Mouse (Mus musculus): ENCODE results near the gene Zscan5b. TPM values are rescaled to one million over a fixed set of nuclear protein-coding genes. Genes with fewer than 3 reads are reported as not detected.
"Not testable (repeated sequence)": the region's sequence is repeated elsewhere in the genome, so short reads cannot be mapped to it uniquely, and the experiment has no call there.

Zscan5b gene
- polyA plus RNA-seq, 1 experiment from 2014 or later, result not detected

DNA sequence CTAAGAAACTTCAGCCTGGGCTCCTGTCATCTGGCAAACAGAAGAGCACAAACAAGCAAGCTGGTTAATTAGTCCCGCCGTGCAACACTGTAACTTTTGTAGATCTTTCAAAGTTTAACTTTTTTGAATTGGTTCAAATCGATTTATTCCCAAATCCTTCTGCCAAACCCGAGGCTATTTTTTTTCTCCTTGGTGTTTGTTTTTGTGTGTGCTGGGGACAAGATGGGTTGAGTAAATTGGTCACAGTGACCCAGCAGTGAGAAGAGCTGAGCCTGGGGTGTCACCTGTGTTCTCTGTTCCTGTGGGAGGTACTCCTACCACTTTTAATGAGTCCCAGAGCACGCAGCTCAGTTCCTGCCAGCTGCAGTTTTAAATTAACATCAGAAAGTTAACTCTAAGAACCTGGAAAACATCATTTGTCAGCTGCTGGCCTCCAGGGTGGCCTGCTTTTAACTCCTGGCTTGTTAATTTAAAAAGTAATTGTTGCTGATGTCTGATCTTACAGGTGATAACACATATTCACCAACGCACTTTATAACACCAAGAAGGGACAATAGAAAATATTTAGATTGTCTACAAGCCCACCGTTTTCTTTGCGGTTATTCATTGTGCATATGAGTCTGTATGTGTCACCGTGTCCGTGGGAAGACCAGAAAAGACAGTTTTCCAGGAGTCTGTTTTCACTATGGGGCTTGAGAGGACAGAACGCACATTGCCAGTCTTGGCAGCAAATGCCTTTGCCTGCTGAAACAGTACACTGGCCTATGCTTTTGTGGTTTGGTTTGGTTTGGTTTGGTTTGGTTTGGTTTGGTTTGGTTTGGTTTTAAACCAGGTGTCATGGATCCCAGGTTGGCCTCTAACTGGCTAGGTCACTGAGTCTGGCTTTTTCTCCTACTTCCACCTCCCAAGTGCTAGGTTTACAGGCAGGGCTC is 22.5 kb downstream of the Zscan5b start:
- Histone ChIP-seq H3K36me3 (ENCODE audit: control insufficient read depth, insufficient read depth, low read length) (no peaks in the 10 kb centered on the region), H3K4me1 (ENCODE audit: control insufficient read depth in 2 of 2, insufficient read depth in 2 of 2, low read length in 2 of 2) (no peaks in the 10 kb centered on the region), H3K9ac (ENCODE audit: low read length) (no peak overlapping the region), H3K4me3 (ENCODE audit: control insufficient read depth in 1 of 2, insufficient read depth in 1 of 2, low read depth in 1 of 2, low read length in 2 of 2) (no peak overlapping the region), H3K9me3 (ENCODE audit: control insufficient read depth, low read length) (no peaks in the 10 kb centered on the region), H3K4me2 (ENCODE audit: low read length) (no peak overlapping the region), H3K27ac (replicated peaks in 1 of 2; ENCODE audit: control insufficient read depth in 1 of 2, insufficient read depth in 1 of 2, low read depth in 2 of 2, low read length in 2 of 2) (no peak overlapping the region), H3K27me3 (ENCODE audit: control insufficient read depth, insufficient read depth, low read length) (no peaks in the 10 kb centered on the region)
- ATAC-seq (ENCODE audit: insufficient number of reproducible peaks, insufficient read depth, low FRiP score, low read depth), result no peak
- 34% methylated on average over 11 of the region's 11 CpGs for WGBS

DNA sequence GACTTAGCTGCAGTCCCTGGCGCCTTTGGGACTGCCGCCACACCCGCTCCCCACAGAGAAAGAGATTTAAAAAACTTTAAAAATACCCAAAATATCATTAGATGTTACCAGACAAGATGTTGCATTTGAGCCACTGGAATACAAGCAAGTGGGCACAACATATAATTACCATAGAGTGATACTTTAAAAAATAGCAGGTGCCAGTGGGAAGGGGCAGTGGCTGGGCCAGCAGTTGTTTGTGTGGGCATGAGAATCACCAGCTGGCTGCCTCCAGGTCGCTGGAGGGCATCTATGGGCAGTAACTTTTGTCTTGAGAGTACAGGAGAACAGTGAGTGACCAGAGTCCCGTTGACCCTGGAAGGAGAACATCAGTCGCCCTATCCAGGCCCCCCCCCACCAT is 30.3 kb downstream of the Zscan5b start, which contains the start of gene Epp13:
Gene Epp13 (plus strand): TSS at position 301 of the 400 bp plus-strand sequence.
- Histone ChIP-seq H3K4me3 (ENCODE audit: control insufficient read depth in 1 of 2, insufficient read depth in 1 of 2, low read depth in 1 of 2, low read length in 2 of 2) (no peak within 1 kb of the TSS), H3K9me3 (ENCODE audit: control insufficient read depth, low read length) (no peaks in the 10 kb centered on the region; the same call in 1 of the 2 replicates), H3K4me2 (ENCODE audit: low read length) (no peak within 1 kb of the TSS), H3K36me3 (ENCODE audit: control insufficient read depth, insufficient read depth, low read length) (no peaks in the 10 kb centered on the region), H3K27me3 (ENCODE audit: control insufficient read depth, insufficient read depth, low read length) (no peaks in the 10 kb centered on the region), H3K27ac (replicated peaks in 1 of 2; ENCODE audit: control insufficient read depth in 1 of 2, insufficient read depth in 1 of 2, low read depth in 2 of 2, low read length in 2 of 2) (no peak within 1 kb of the TSS), H3K9ac (ENCODE audit: low read length) (no peak within 1 kb of the TSS), H3K4me1 (ENCODE audit: control insufficient read depth in 2 of 2, insufficient read depth in 2 of 2, low read length in 2 of 2) (no peaks in the 10 kb centered on the region)
- 65% methylated on average over 6 of the region's 6 CpGs for WGBS
- no peak for ATAC-seq (ENCODE audit: insufficient number of reproducible peaks, insufficient read depth, low FRiP score, low read depth)

DNA sequence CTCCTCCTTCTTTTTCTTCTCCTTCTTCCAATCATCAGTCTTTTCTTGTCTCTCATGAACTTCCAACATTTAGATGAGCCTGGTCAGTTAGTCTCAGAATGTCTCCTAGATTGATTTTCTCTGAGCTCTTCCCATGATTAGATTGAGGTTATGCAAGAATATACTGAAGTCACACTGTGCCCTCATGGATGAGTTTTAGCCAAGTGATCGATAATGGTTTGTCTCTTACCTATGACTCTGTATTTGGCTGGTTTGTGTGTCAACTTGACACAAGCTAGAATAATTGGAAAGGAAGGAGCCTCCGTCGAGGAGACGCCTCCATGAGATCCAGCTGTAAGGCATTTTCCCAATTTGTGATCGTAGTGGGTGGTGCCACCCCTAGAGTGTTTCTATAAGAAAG is 32.4 kb downstream of the Zscan5b start:
- Histone ChIP-seq H3K4me3 (ENCODE audit: control insufficient read depth in 1 of 2, insufficient read depth in 1 of 2, low read depth in 1 of 2, low read length in 2 of 2) (no peak overlapping the region), H3K9ac (ENCODE audit: low read length) (no peak overlapping the region), H3K9me3 (ENCODE audit: control insufficient read depth, low read length) (no peaks in the 10 kb centered on the region; the same call in 1 of the 2 replicates), H3K36me3 (ENCODE audit: control insufficient read depth, insufficient read depth, low read length) (no peaks in the 10 kb centered on the region), H3K27me3 (ENCODE audit: control insufficient read depth, insufficient read depth, low read length) (no peaks in the 10 kb centered on the region), H3K4me1 (ENCODE audit: control insufficient read depth in 2 of 2, insufficient read depth in 2 of 2, low read length in 2 of 2) (no peaks in the 10 kb centered on the region), H3K27ac (replicated peaks in 1 of 2; ENCODE audit: control insufficient read depth in 1 of 2, insufficient read depth in 1 of 2, low read depth in 2 of 2, low read length in 2 of 2) (no peak overlapping the region), H3K4me2 (ENCODE audit: low read length) (no peak overlapping the region)
- WGBS, result 86% methylated on average over 5 of the region's 5 CpGs
- ATAC-seq (ENCODE audit: insufficient number of reproducible peaks, insufficient read depth, low FRiP score, low read depth), result no peak

DNA sequence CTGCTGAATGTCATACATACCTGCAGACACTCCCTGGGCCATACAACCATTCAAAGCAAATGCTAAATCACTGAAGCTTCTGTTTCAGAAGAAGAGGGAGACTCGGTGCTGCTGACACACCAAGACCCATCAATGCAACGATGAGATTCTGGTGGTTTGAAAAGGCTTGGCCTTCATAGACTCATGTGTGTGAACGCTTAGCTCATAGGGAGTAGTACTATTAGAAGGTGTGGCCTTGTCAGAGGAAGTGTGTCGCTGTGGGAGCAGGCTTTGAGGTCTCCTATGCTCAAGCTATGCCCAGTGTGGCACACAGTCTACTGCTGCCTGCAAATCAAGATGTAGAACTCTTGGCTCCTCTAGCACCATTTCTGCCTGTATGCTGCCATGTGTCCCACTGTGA is 35.3 kb downstream of the Zscan5b start:
- WGBS, result 81% methylated on average over 4 of the region's 4 CpGs
- Histone ChIP-seq H3K36me3 (ENCODE audit: control insufficient read depth, insufficient read depth, low read length) (no peaks in the 10 kb centered on the region), H3K4me3 (ENCODE audit: control insufficient read depth in 1 of 2, insufficient read depth in 1 of 2, low read depth in 1 of 2, low read length in 2 of 2) (no peak overlapping the region), H3K9me3 (ENCODE audit: control insufficient read depth, low read length) (no peaks in the 10 kb centered on the region; the same call in 1 of the 2 replicates), H3K4me2 (ENCODE audit: low read length) (no peak overlapping the region), H3K27me3 (ENCODE audit: control insufficient read depth, insufficient read depth, low read length) (no peaks in the 10 kb centered on the region), H3K4me1 (ENCODE audit: control insufficient read depth in 2 of 2, insufficient read depth in 2 of 2, low read length in 2 of 2) (no peaks in the 10 kb centered on the region), H3K9ac (ENCODE audit: low read length) (no peak overlapping the region), H3K27ac (replicated peaks in 1 of 2; ENCODE audit: control insufficient read depth in 1 of 2, insufficient read depth in 1 of 2, low read depth in 2 of 2, low read length in 2 of 2) (no peak overlapping the region)
- ATAC-seq (ENCODE audit: insufficient number of reproducible peaks, insufficient read depth, low FRiP score, low read depth), result no peak

DNA sequence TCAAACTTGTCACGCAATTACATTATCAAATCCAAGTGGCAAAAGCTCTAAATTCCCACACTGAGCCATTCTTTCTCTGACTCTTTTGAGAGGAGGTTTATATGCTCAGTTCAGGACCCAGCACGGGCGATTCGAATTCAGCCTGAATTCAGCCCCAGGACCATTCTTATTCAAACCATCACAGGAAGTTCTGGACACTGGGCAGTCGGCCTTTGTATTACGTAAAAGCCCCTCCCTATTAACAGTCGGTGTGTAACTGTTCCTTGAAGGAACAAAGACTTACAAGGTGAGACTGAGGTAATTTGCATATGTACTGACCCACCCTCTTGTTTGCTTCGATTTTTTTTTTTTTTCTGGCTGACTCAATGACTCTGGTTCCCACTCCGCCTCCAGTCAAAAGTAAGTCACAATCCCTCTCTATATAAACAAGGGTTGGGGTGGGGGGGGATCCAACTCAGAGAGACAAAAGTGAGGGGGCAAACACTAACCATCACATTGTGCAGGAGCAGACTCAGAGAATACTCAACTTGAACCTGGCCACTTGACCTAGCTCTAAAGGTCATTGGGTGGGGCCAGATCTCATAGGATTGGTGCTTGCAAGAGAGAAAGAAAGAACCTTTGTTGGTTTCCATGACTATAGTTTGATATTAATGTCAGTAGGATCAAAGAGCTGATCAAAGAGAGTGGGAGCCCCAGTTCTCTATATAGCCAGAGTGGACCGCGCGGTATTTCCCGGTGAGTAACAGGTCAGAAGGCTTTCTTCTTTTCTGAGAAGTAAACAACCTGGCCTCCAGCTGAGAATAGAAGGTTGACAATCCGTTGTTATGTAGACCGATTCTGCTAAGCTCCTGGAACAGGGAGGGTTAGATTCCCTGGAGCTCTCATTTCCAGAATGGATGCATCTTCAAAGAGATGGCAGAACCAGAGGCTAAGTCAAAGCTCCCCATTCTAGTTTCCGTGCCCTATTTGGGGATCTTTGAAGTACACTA is 36.4 kb downstream of the Zscan5b start:
- H3K4me1 ChIP-seq (ENCODE audit: control insufficient read depth in 2 of 2, insufficient read depth in 2 of 2, low read length in 2 of 2), result no peaks in the 10 kb centered on the region
- no peak overlapping the region for H3K4me2 ChIP-seq (ENCODE audit: low read length)
- H3K9me3 ChIP-seq (ENCODE audit: control insufficient read depth, low read length), result no peaks in the 10 kb centered on the region; the same call in 1 of the 2 replicates
- no peaks in the 10 kb centered on the region for H3K36me3 ChIP-seq (ENCODE audit: control insufficient read depth, insufficient read depth, low read length)
- no peak overlapping the region for H3K9ac ChIP-seq (ENCODE audit: low read length)
- WGBS, result 40% methylated on average over 16 of the region's 16 CpGs
- ATAC-seq (ENCODE audit: insufficient number of reproducible peaks, insufficient read depth, low FRiP score, low read depth), result no peak
- H3K4me3 ChIP-seq (ENCODE audit: control insufficient read depth in 1 of 2, insufficient read depth in 1 of 2, low read depth in 1 of 2, low read length in 2 of 2), result no peak overlapping the region
- no peaks in the 10 kb centered on the region for H3K27me3 ChIP-seq (ENCODE audit: control insufficient read depth, insufficient read depth, low read length)
- H3K27ac ChIP-seq (replicated peaks in 1 of 2; ENCODE audit: control insufficient read depth in 1 of 2, insufficient read depth in 1 of 2, low read depth in 2 of 2, low read length in 2 of 2), result no peak overlapping the region

DNA sequence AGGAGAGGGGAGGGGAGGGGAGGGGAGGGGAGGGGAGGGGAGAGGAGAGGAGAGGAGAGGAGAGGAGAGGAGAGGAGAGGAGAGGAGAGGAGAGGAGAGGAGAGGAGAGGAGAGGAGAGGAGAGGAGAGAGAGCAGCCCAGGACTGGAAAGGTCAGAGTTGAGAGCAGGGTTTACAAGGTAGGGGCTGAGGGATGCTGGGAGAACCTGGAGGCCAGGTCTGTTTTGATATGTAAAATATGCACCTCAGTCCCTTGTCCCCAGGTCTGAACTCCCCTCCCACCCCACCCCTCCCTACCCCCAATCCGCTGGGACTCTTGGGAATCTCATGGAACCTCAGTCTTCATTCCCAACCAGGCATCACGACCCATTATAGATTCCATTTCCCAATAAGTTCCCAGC is 37.9 kb downstream of the Zscan5b start:
- H3K27me3 ChIP-seq (ENCODE audit: control insufficient read depth, insufficient read depth, low read length); H3K4me3 ChIP-seq (ENCODE audit: control insufficient read depth in 1 of 2, insufficient read depth in 1 of 2, low read depth in 1 of 2, low read length in 2 of 2); H3K9ac ChIP-seq (ENCODE audit: low read length); H3K36me3 ChIP-seq (ENCODE audit: control insufficient read depth, insufficient read depth, low read length); ATAC-seq (ENCODE audit: insufficient number of reproducible peaks, insufficient read depth, low FRiP score, low read depth); H3K4me2 ChIP-seq (ENCODE audit: low read length); H3K4me1 ChIP-seq (ENCODE audit: control insufficient read depth in 2 of 2, insufficient read depth in 2 of 2, low read length in 2 of 2); H3K9me3 ChIP-seq (ENCODE audit: control insufficient read depth, low read length); H3K27ac ChIP-seq (replicated peaks in 1 of 2; ENCODE audit: control insufficient read depth in 1 of 2, insufficient read depth in 1 of 2, low read depth in 2 of 2, low read length in 2 of 2): not testable (repeated sequence)
- WGBS, result 31% methylated on average over 2 of the region's 2 CpGs

DNA sequence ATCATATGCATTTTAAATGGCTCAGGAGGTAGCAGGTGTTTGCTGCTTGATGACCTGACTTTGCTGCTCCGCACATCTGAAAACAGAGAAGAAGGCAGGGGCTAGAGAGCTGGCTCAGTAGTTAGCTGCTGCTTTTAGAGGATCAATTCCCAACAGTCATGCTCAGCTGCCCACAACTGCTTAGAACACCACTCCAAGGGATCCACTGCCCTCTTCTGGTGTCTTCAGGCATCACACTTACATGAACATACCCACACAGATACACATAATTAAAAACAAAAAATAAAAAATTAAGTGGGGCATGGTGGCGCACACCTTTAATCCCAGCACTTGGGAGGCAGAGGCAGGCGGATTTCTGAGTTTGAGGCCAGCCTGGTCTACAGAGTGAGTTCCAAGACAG is 40.0 kb downstream of the Zscan5b start:
- no peak overlapping the region for H3K9ac ChIP-seq (ENCODE audit: low read length)
- no peak overlapping the region for H3K4me3 ChIP-seq (ENCODE audit: control insufficient read depth in 1 of 2, insufficient read depth in 1 of 2, low read depth in 1 of 2, low read length in 2 of 2)
- H3K4me2 ChIP-seq (ENCODE audit: low read length), result no peak overlapping the region
- H3K4me1 ChIP-seq (ENCODE audit: control insufficient read depth in 2 of 2, insufficient read depth in 2 of 2, low read length in 2 of 2), result no peaks in the 10 kb centered on the region
- no peak for ATAC-seq (ENCODE audit: insufficient number of reproducible peaks, insufficient read depth, low FRiP score, low read depth)
- WGBS, result 75% methylated on average over 3 of the region's 3 CpGs
- H3K27me3 ChIP-seq (ENCODE audit: control insufficient read depth, insufficient read depth, low read length), result no peaks in the 10 kb centered on the region
- no peaks in the 10 kb centered on the region for H3K9me3 ChIP-seq (ENCODE audit: control insufficient read depth, low read length)
- H3K36me3 ChIP-seq (ENCODE audit: control insufficient read depth, insufficient read depth, low read length), result no peaks in the 10 kb centered on the region
- no peak overlapping the region for H3K27ac ChIP-seq (replicated peaks in 1 of 2; ENCODE audit: control insufficient read depth in 1 of 2, insufficient read depth in 1 of 2, low read depth in 2 of 2, low read length in 2 of 2)
